Mouse (Mus musculus): Measurements from ENCODE around the gene Llgl1. TPM values are rescaled to one million over a fixed set of nuclear protein-coding genes. Genes with fewer than 3 reads are reported as not detected.

The Llgl1 gene
- polyA plus RNA-seq, 1 experiment: 27.3 TPM

- WGBS: 82% methylated on average over 5 of the region's 5 CpGs
- DNase-seq (ENCODE audit: low read depth, low spot score): no peak
Observed at GRCm38 (mm10) chr11:60715833-60716232, 16.3 kb downstream of the Llgl1 start.

GRCm38 (mm10) chr11:60719263-60719662, 19.7 kb downstream of the Llgl1 start:
- no peak for DNase-seq (ENCODE audit: low read depth, low spot score)
- 51% methylated on average over 5 of the region's 5 CpGs for WGBS

- WGBS: under 1% methylated on average over 71 of the region's 71 CpGs
- DNase-seq (ENCODE audit: low read depth, low spot score): peak; percentile 50
Observed at GRCm38 (mm10) chr11:60726601-60727391, 27.3 kb downstream of the Llgl1 start, which contains the start of gene Flii. Gene Flii (minus strand): TSS chr11:60727263.

- DNase-seq (ENCODE audit: low read depth, low spot score): no peak
- WGBS: 2% methylated on average over 12 of the region's 12 CpGs
Observed at GRCm38 (mm10) chr11:60727392-60728140, 28.0 kb downstream of the Llgl1 start.

- WGBS: under 1% methylated on average over 44 of the region's 44 CpGs
- DNase-seq (ENCODE audit: low read depth, low spot score): peak; percentile 86
Observed at GRCm38 (mm10) chr11:60728260-60728761, 28.8 kb downstream of the Llgl1 start, which contains the start of gene Mief2. Gene Mief2 (plus strand): TSS chr11:60728398.

- DNase-seq (ENCODE audit: low read depth, low spot score): no peak
- 59% methylated on average over 6 of the region's 6 CpGs for WGBS
Observed at GRCm38 (mm10) chr11:60729217-60729641, 29.7 kb downstream of the Llgl1 start.

- DNase-seq (ENCODE audit: low read depth, low spot score): no peak
Observed at GRCm38 (mm10) chr11:60730169-60730568, 30.6 kb downstream of the Llgl1 start.

GRCm38 (mm10) chr11:60731251-60731650, 31.7 kb downstream of the Llgl1 start:
- 93% methylated on average over 14 of the region's 14 CpGs for WGBS
- no peak for DNase-seq (ENCODE audit: low read depth, low spot score)

More at GRCm38 (mm10) chr11:60730169-60730568, 30.6 kb downstream of the Llgl1 start:
- WGBS: 66% methylated on average over 9 of the region's 9 CpGs

GRCm38 (mm10) chr11:60734206-60734605, 34.7 kb downstream of the Llgl1 start:
- 20% methylated on average over 2 of the region's 2 CpGs for WGBS
- DNase-seq (ENCODE audit: low read depth, low spot score): peak; percentile 18

- no peak for DNase-seq (ENCODE audit: low read depth, low spot score)
Observed at GRCm38 (mm10) chr11:60735191-60735590, 35.7 kb downstream of the Llgl1 start.

GRCm38 (mm10) chr11:60736491-60736890, 37.0 kb downstream of the Llgl1 start:
- no peak for DNase-seq (ENCODE audit: low read depth, low spot score)
- 79% methylated on average over 3 of the region's 3 CpGs for WGBS

More at GRCm38 (mm10) chr11:60735191-60735590, 35.7 kb downstream of the Llgl1 start:
- WGBS: 77% methylated on average over 5 of the region's 5 CpGs

- no peak for DNase-seq (ENCODE audit: low read depth, low spot score)
Observed at GRCm38 (mm10) chr11:60737450-60737849, 37.9 kb downstream of the Llgl1 start.

GRCm38 (mm10) chr11:60740321-60740720, 40.8 kb downstream of the Llgl1 start:
- DNase-seq (ENCODE audit: low read depth, low spot score): no peak
- WGBS: 65% methylated on average over 3 of the region's 3 CpGs

- DNase-seq (ENCODE audit: low read depth, low spot score): no peak
- 94% methylated on average over 7 of the region's 7 CpGs for WGBS
Observed at GRCm38 (mm10) chr11:60755570-60755969, 56.0 kb downstream of the Llgl1 start.

- 85% methylated on average over 3 of the region's 3 CpGs for WGBS
- no peak for DNase-seq (ENCODE audit: low read depth, low spot score)
Observed at GRCm38 (mm10) chr11:60761681-60762080, 62.2 kb downstream of the Llgl1 start.

Other genes starting within 250 kb of the Llgl1 start
- 49.5 and 58.3 TPM in 2 replicates for gene Drg2, start 245.1 kb upstream of the Llgl1 start, polyA plus RNA-seq (2012; rRNA removed)
- 0.04 TPM in 2 replicates for gene Myo15, start 230.4 kb upstream of the Llgl1 start, polyA plus RNA-seq (2012; rRNA removed)
- gene Alkbh5, start 163.3 kb upstream of the Llgl1 start, polyA plus RNA-seq (2012; rRNA removed): 16.3 and 22.3 TPM in 2 replicates
- gene Flii, start 27.5 kb downstream of the Llgl1 start, polyA plus RNA-seq (2012; rRNA removed): 230 and 253 TPM in 2 replicates
- gene Mief2, start 28.7 kb downstream of the Llgl1 start, polyA plus RNA-seq (2012; rRNA removed): 9.7 and 9.8 TPM in 2 replicates
- gene Top3a, start 77.6 kb downstream of the Llgl1 start, polyA plus RNA-seq (2012; rRNA removed): 5.8 and 6.3 TPM in 2 replicates
- gene Smcr8, start 77.8 kb downstream of the Llgl1 start, polyA plus RNA-seq (2012; rRNA removed): 5.8 and 9.8 TPM in 2 replicates
- 33.6 and 35.2 TPM in 2 replicates for gene Shmt1, start 112.0 kb downstream of the Llgl1 start, polyA plus RNA-seq (2012; rRNA removed)
- gene Dhrs7b, start 130.9 kb downstream of the Llgl1 start, polyA plus RNA-seq (2012; rRNA removed): 47.6 and 49.2 TPM in 2 replicates
- gene Tmem11, start 179.5 kb downstream of the Llgl1 start, polyA plus RNA-seq (2012; rRNA removed): 59.9 and 74.0 TPM in 2 replicates
- gene Natd1, start 215.0 kb downstream of the Llgl1 start, polyA plus RNA-seq (2012; rRNA removed): 9.7 and 10.7 TPM in 2 replicates
- 85.1 and 90.0 TPM in 2 replicates for gene Map2k3, start 232.3 kb downstream of the Llgl1 start, polyA plus RNA-seq (2012; rRNA removed)